Mouse (Mus musculus) G1E (cell line): ENCODE results near the gene Tent5a.

Source experiments
- CTCF ChIP-seq: IDR thresholded peaks from 2 replicates; pipeline ENCODE4 v1.5.1; 2012; ENCODE audit warnings: low read depth, low read length, inconsistent platforms, mixed read lengths
- POLR2AphosphoS5 ChIP-seq: IDR thresholded peaks from 2 replicates; pipeline ENCODE4 v1.6.1; 2012; ENCODE audit warnings: low read depth, low read length, inconsistent platforms; ENCODE audit not compliant: insufficient replicate concordance

DNA sequence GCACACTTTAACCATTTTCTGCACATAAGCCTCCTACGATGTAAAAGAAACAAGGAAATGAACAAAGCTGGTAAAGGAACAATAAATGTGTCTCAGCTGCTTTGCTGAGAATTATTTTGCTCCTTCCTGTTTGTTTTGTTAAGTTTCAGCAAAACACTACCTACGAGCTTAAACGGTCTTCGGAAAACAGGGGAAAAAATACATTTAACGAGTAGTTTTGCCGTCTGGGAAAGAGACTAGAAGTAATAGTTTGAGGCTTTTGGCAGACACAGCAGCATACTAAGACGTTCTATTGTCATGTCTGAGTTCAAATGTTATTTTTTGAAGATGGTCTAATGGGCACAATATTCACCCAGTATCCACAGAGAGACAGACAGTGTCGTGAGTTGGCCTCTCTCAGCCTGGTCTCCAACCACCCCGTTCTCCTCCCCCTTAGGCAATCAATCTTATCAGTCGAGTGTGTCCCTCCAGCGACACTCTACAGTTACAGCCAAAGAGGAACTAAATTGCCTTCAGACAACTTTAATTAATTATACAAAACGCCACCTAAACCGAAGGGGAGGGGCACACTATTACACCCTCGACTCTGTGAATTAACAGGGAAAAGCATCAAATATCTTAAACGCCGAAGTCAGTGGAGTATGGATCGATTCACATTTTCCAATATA is 1.8 kb downstream of the Tent5a start:
- TF ChIP-seq POLR2AphosphoS5 (no peak), CTCF (no peak)
